18 mouse cellular contexts compared by ENCODE assay signal in the genomic region with DNA sequence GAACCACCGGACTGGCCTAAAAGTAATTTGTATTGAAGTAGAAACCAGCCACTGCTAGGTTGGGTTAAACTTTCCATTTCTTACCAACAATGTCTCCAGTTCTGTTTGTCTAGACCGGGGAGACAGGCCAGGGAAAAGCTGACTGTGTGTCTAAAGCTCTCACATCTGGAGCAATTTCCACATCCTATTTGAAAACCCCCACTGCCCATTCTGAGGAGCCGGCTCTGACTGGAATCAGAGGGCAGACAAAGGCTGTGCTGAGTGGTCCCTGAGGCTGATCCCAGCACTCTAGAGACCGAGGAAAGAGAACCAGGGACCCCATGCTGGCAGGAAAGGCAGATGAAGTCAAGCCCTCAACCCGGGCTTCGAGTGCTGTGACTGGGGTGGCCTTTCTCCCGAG. TPM values are rescaled to one million over a fixed set of nuclear protein-coding genes. Genes with fewer than 3 reads are reported as not detected.
DNase-seq lines count a peak whose midpoint lies in the region; ATAC-seq and TF ChIP-seq lines count a peak whose summit lies in the region.
"Had no signal": no experiment of that assay in that cellular context is flagged by ENCODE, and none has a peak within 500 bp of the region (broad histone marks: within the 10 kb centered on the region; RNA-seq: fewer than 3 reads in every experiment).

No protein-coding gene starts in this region.

- DNase-seq in lung, postnatal 10 days = peak; percentile 41
- DNase-seq in lung, postnatal 36 days = no peak
- peak; percentile 27 for DNase-seq in R1 (ENCODE audit: low read depth, low spot score)
- peak; percentile 47 for DNase-seq in limb, embryonic 14.5 days (ENCODE audit: low spot score)
- no peak for DNase-seq in neural tube, embryonic 10.5 days (ENCODE audit: extremely low spot score, low spot score)
- no peak for DNase-seq in thymus, adult 2 months
- DNase-seq: cerebellum, adult 18-20 months; kidney, adult 2 months; kidney, postnatal 36 days; right cerebral cortex, postnatal 4 days had no signal

- 0 out of 2 replicates have a peak overlapping the region, but pooled peaks have one; percentile 36 for H3K27ac ChIP-seq in embryonic facial prominence, embryonic 12.5 days
- peak overlapping the region; percentile 79 for H3K27ac ChIP-seq in limb, embryonic 14.5 days (replicated peaks; ENCODE audit: low read depth, low read length)
- H3K27ac ChIP-seq in thymus, adult 2 months (ENCODE audit: control insufficient read depth, insufficient read depth, low read length) = no peak overlapping the region
- H3K27ac ChIP-seq: hindbrain, embryonic 15.5 days; macrophage; midbrain, embryonic 15.5 days; neural tube, embryonic 12.5 days had no signal

- no peaks in the 10 kb centered on the region for H3K36me3 ChIP-seq in embryonic facial prominence, embryonic 12.5 days
- no peaks in the 10 kb centered on the region for H3K36me3 ChIP-seq in limb, embryonic 14.5 days (ENCODE audit: control insufficient read depth, insufficient read depth, low read length)
- no peaks in the 10 kb centered on the region for H3K36me3 ChIP-seq in thymus, adult 2 months (ENCODE audit: control insufficient read depth, insufficient read depth, low read length)
- H3K36me3 ChIP-seq: hindbrain, embryonic 15.5 days; midbrain, embryonic 15.5 days; neural tube, embryonic 12.5 days had no signal

- H3K9me3 ChIP-seq in embryonic facial prominence, embryonic 12.5 days = no peaks in the 10 kb centered on the region
- no peaks in the 10 kb centered on the region for H3K9me3 ChIP-seq in limb, embryonic 14.5 days (ENCODE audit: control insufficient read depth, low read length)
- H3K9me3 ChIP-seq: hindbrain, embryonic 15.5 days; midbrain, embryonic 15.5 days; neural tube, embryonic 12.5 days had no signal

- H3K9ac ChIP-seq in embryonic facial prominence, embryonic 12.5 days = no peak overlapping the region
- H3K9ac ChIP-seq in limb, embryonic 14.5 days (ENCODE audit: low read depth, low read length, severe bottlenecking) = no peak overlapping the region
- H3K9ac ChIP-seq: hindbrain, embryonic 15.5 days; midbrain, embryonic 15.5 days; neural tube, embryonic 12.5 days had no signal

- no peak overlapping the region for H3K4me3 ChIP-seq in embryonic facial prominence, embryonic 12.5 days
- no peak overlapping the region for H3K4me3 ChIP-seq in limb, embryonic 14.5 days (replicated peaks; ENCODE audit: low read length)
- no peak overlapping the region for H3K4me3 ChIP-seq in thymus, adult 2 months (ENCODE audit: control insufficient read depth, insufficient read depth, low read length)
- H3K4me3 ChIP-seq: erythroblast, embryonic 14.5 days; hindbrain, embryonic 15.5 days; midbrain, embryonic 15.5 days; neural tube, embryonic 12.5 days had no signal

- 38% methylated on average over 7 of the region's 7 CpGs for WGBS in embryonic facial prominence, embryonic 12.5 days
- WGBS in limb, embryonic 14.5 days = 38% methylated on average over 7 of the region's 7 CpGs
- WGBS in thymus, adult 2 months = 93% methylated on average over 7 of the region's 7 CpGs

- no peak for ATAC-seq in embryonic facial prominence, embryonic 12.5 days (ENCODE audit: insufficient number of reproducible peaks, insufficient read depth, low FRiP score, low TSS enrichment)
- ATAC-seq in limb, embryonic 14.5 days (ENCODE audit: low FRiP score, low read depth) = no peak
- ATAC-seq: midbrain, embryonic 15.5 days; Patski had no signal

- no peak for TF ChIP-seq CTCF in thymus, adult 2 months (IDR thresholded peaks at IDR 0.05; ENCODE audit: borderline replicate concordance, control insufficient read depth, extremely low read depth, insufficient read depth, low read length, poor library complexity)

- H3K27me3 ChIP-seq in embryonic facial prominence, embryonic 12.5 days = no peaks in the 10 kb centered on the region
- H3K27me3 ChIP-seq in limb, embryonic 14.5 days (ENCODE audit: control insufficient read depth, insufficient read depth, low read length) = no peaks in the 10 kb centered on the region
- no peaks in the 10 kb centered on the region for H3K27me3 ChIP-seq in thymus, adult 2 months (ENCODE audit: control insufficient read depth, insufficient read depth, low read length)
- H3K27me3 ChIP-seq: hindbrain, embryonic 15.5 days; midbrain, embryonic 15.5 days; neural tube, embryonic 12.5 days; Patski had no signal

- peaks cover 26% of the 10 kb centered on the region for H3K4me1 ChIP-seq in embryonic facial prominence, embryonic 12.5 days
- H3K4me1 ChIP-seq in limb, embryonic 14.5 days (ENCODE audit: control insufficient read depth, insufficient read depth, low read length) = peaks cover 25% of the 10 kb centered on the region
- no peaks in the 10 kb centered on the region for H3K4me1 ChIP-seq in thymus, adult 2 months (replicated peaks; ENCODE audit: control insufficient read depth, insufficient read depth, low read length)

- no peak overlapping the region for H3K4me2 ChIP-seq in embryonic facial prominence, embryonic 12.5 days (replicated peaks)
- no peak overlapping the region for H3K4me2 ChIP-seq in limb, embryonic 14.5 days (replicated peaks; ENCODE audit: low read depth, low read length, severe bottlenecking)
- H3K4me2 ChIP-seq: hindbrain, embryonic 15.5 days; midbrain, embryonic 15.5 days; neural tube, embryonic 12.5 days had no signal

- no peak for TF ChIP-seq POLR2A in limb, embryonic 14.5 days (IDR thresholded peaks at IDR 0.05; ENCODE audit: borderline replicate concordance, extremely low read depth, insufficient read depth, insufficient read length)
- no peak for TF ChIP-seq POLR2A in thymus, adult 2 months (IDR thresholded peaks at IDR 0.05; ENCODE audit: control insufficient read depth, extremely low read depth, insufficient read depth, low read length, poor library complexity)

RNA-seq across cellular contexts. Expression of a gene that starts 17.1 kb away (rescaled TPM):
- 104 and 115 TPM in 2 replicates for polyA plus RNA-seq in embryonic facial prominence, embryonic 12.5 days (2016; fragmentation: Nextera tagmentation; extraction: Ambion mirVana)
- polyA plus RNA-seq in limb, embryonic 14.5 days (2012; rRNA removed) = 175 and 202 TPM in 2 replicates
- 202 and 223 TPM in 2 replicates for polyA plus RNA-seq in limb, embryonic 14.5 days (2014; fragmentation: Nextera tagmentation; extraction: Ambion mirVana)
- polyA plus RNA-seq in thymus, adult 2 months (2012; rRNA removed) = 72.6 and 78.8 TPM in 2 replicates

RNA-seq across cellular contexts. Expression of a gene that starts 29.3 kb away (rescaled TPM):
- 1.4 and 2.7 TPM in 2 replicates for polyA plus RNA-seq in embryonic facial prominence, embryonic 12.5 days (2016; fragmentation: Nextera tagmentation; extraction: Ambion mirVana)
- 13.7 and 19.7 TPM in 2 replicates for polyA plus RNA-seq in limb, embryonic 14.5 days (2012; rRNA removed)
- polyA plus RNA-seq in limb, embryonic 14.5 days (2014; fragmentation: Nextera tagmentation; extraction: Ambion mirVana) = 8.2 and 8.7 TPM in 2 replicates
- polyA plus RNA-seq in thymus, adult 2 months (2012; rRNA removed) = 450 and 565 TPM in 2 replicates

RNA-seq across cellular contexts. Expression of a gene that starts 30.3 kb away (rescaled TPM):
- 0.60 and 0.70 TPM in 2 replicates for polyA plus RNA-seq in embryonic facial prominence, embryonic 12.5 days (2016; fragmentation: Nextera tagmentation; extraction: Ambion mirVana)
- 0.69 and 0.85 TPM in 2 replicates for polyA plus RNA-seq in limb, embryonic 14.5 days (2012; rRNA removed)
- 1.3 and 1.6 TPM in 2 replicates for polyA plus RNA-seq in limb, embryonic 14.5 days (2014; fragmentation: Nextera tagmentation; extraction: Ambion mirVana)
- polyA plus RNA-seq in thymus, adult 2 months (2012; rRNA removed) = 0.26 and 0.32 TPM in 2 replicates
- polyA plus RNA-seq: erythroblast, embryonic 14.5 days; liver, embryonic 16.5 days had no signal

RNA-seq across cellular contexts. Expression of a gene that starts 46.2 kb away (rescaled TPM):
- 33.4 and 35.5 TPM in 2 replicates for polyA plus RNA-seq in embryonic facial prominence, embryonic 12.5 days (2016; fragmentation: Nextera tagmentation; extraction: Ambion mirVana)
- 47.7 and 61.8 TPM in 2 replicates for polyA plus RNA-seq in limb, embryonic 14.5 days (2012; rRNA removed)
- polyA plus RNA-seq in limb, embryonic 14.5 days (2014; fragmentation: Nextera tagmentation; extraction: Ambion mirVana) = 29.3 and 35.3 TPM in 2 replicates
- polyA plus RNA-seq in thymus, adult 2 months (2012; rRNA removed) = 100 and 105 TPM in 2 replicates

RNA-seq across cellular contexts. Expression of a gene that starts 55.4 kb away (rescaled TPM):
- polyA plus RNA-seq in embryonic facial prominence, embryonic 12.5 days (2016; fragmentation: Nextera tagmentation; extraction: Ambion mirVana) = 5.7 and 6.7 TPM in 2 replicates
- polyA plus RNA-seq in limb, embryonic 14.5 days (2012; rRNA removed) = 12.5 and 16.0 TPM in 2 replicates
- polyA plus RNA-seq in limb, embryonic 14.5 days (2014; fragmentation: Nextera tagmentation; extraction: Ambion mirVana) = 10.3 and 12.4 TPM in 2 replicates
- polyA plus RNA-seq in thymus, adult 2 months (2012; rRNA removed) = 8.4 and 10.6 TPM in 2 replicates
- polyA plus RNA-seq: erythroblast, embryonic 14.5 days had no signal

Comparison
In these comparisons a context has a peak if more than half of its experiments do, and no peak if none do; other contexts are left out.
1. DNase-seq: peak in lung, postnatal 10 days (single experiment), R1 (single experiment) and limb, embryonic 14.5 days (single experiment); none in lung, postnatal 36 days (single experiment), neural tube, embryonic 10.5 days (single experiment) and thymus, adult 2 months (single experiment).
2. RNA of a gene that starts 29.3 kb away (polyA plus RNA-seq): 450 to 565 TPM in thymus, adult 2 months; 8.2 to 19.7 TPM in limb, embryonic 14.5 days and 1.4 to 2.7 TPM in embryonic facial prominence, embryonic 12.5 days; every median in the first group is over 10 times any median in the second.